Comparison of ENCODE assay signal across 24 mouse cellular contexts in genomic region chr1:190962760-190963159, GRCm38 (mm10). TPM values are rescaled to one million over a fixed set of nuclear protein-coding genes. Genes with fewer than 3 reads are reported as not detected.
DNase-seq lines count a peak whose midpoint lies in the region; ATAC-seq lines count a peak whose summit lies in the region.
"Had no signal": no experiment of that assay in that cellular context is flagged by ENCODE, and none has a peak within 500 bp of the region (broad histone marks: within the 10 kb centered on the region; RNA-seq: fewer than 3 reads in every experiment).

No protein-coding gene starts in this region.

- peak; percentile 45; the same call in 1 of the 2 replicates for ATAC-seq in liver, embryonic 12.5 days
- ATAC-seq in liver, embryonic 11.5 days (replicated peaks; ENCODE audit: low FRiP score), result no peak
- ATAC-seq in midbrain, embryonic 13.5 days, result peak; percentile 45; the same call in 1 of the 2 replicates
- no peak for ATAC-seq in midbrain, embryonic 16.5 days
- 0 out of 2 replicates have a peak, but pooled peaks have one; percentile 35 for ATAC-seq in embryonic facial prominence, embryonic 13.5 days (ENCODE audit: insufficient number of reproducible peaks, insufficient read depth, low FRiP score, low TSS enrichment, low read depth)
- ATAC-seq: CD4-positive, CD25-positive, alpha-beta regulatory T cell, adult 4 months; forebrain, embryonic 13.5 days; hindbrain, embryonic 16.5 days had no signal

- H3K36me3 ChIP-seq in liver, embryonic 12.5 days, result no peaks in the 10 kb centered on the region; the same call in 1 of the 2 replicates
- no peaks in the 10 kb centered on the region for H3K36me3 ChIP-seq in liver, embryonic 11.5 days (ENCODE audit: control insufficient read depth, insufficient read depth, low read length)
- H3K36me3 ChIP-seq in midbrain, embryonic 13.5 days, result peaks cover 96% of the 10 kb centered on the region
- peaks cover 40% of the 10 kb centered on the region for H3K36me3 ChIP-seq in midbrain, embryonic 16.5 days (ENCODE audit: control insufficient read depth, insufficient read depth, low read length)
- peaks cover 93% of the 10 kb centered on the region for H3K36me3 ChIP-seq in embryonic facial prominence, embryonic 13.5 days

- no peaks in the 10 kb centered on the region; the same call in 1 of the 2 replicates for H3K27me3 ChIP-seq in liver, embryonic 12.5 days (replicated peaks)
- H3K27me3 ChIP-seq in liver, embryonic 11.5 days (replicated peaks; ENCODE audit: control insufficient read depth, insufficient read depth, low read length), result no peaks in the 10 kb centered on the region
- H3K27me3 ChIP-seq in midbrain, embryonic 13.5 days, result no peaks in the 10 kb centered on the region
- no peaks in the 10 kb centered on the region for H3K27me3 ChIP-seq in midbrain, embryonic 16.5 days (ENCODE audit: control insufficient read depth, insufficient read depth, low read depth, low read length)
- no peaks in the 10 kb centered on the region for H3K27me3 ChIP-seq in embryonic facial prominence, embryonic 13.5 days
- H3K27me3 ChIP-seq: forebrain, embryonic 13.5 days; heart, embryonic 12.5 days; heart, embryonic 15.5 days; hindbrain, embryonic 13.5 days had no signal

- 70% methylated on average over 3 of the region's 3 CpGs for WGBS in liver, embryonic 12.5 days (ENCODE audit: insufficient replicate concordance)
- WGBS in liver, embryonic 11.5 days, result 95% methylated on average over 3 of the region's 3 CpGs
- 98% methylated on average over 3 of the region's 3 CpGs for WGBS in midbrain, embryonic 13.5 days
- 90% methylated on average over 3 of the region's 3 CpGs for WGBS in midbrain, embryonic 16.5 days
- WGBS in embryonic facial prominence, embryonic 13.5 days, result 90% methylated on average over 3 of the region's 3 CpGs

- no peaks in the 10 kb centered on the region for H3K9me3 ChIP-seq in liver, embryonic 12.5 days (replicated peaks)
- no peaks in the 10 kb centered on the region for H3K9me3 ChIP-seq in liver, embryonic 11.5 days (ENCODE audit: control insufficient read depth, low read length)
- H3K9me3 ChIP-seq in midbrain, embryonic 13.5 days, result no peaks in the 10 kb centered on the region
- no peaks in the 10 kb centered on the region for H3K9me3 ChIP-seq in midbrain, embryonic 16.5 days (replicated peaks; ENCODE audit: control insufficient read depth, low read length, poor library complexity, severe bottlenecking)
- no peaks in the 10 kb centered on the region for H3K9me3 ChIP-seq in embryonic facial prominence, embryonic 13.5 days
- H3K9me3 ChIP-seq: forebrain, embryonic 10.5 days; forebrain, embryonic 13.5 days; heart, embryonic 12.5 days; heart, embryonic 15.5 days; hindbrain, embryonic 10.5 days; hindbrain, embryonic 13.5 days had no signal

- DNase-seq in liver, embryonic 11.5 days (ENCODE audit: low spot score), result no peak
- no peak for DNase-seq in thymus, postnatal 4 days
- DNase-seq: adrenal gland, adult 2 months; adrenal gland, postnatal 14 days; cerebellum, adult 11 months; cerebellum, adult 2 months; cerebellum, adult 9-11 months; cerebellum, postnatal 25 days; gastrocnemius, postnatal 25 days; heart, adult 18-20 months; heart, postnatal 10 days; heart, postnatal 36 days had no signal

- peaks cover 13% of the 10 kb centered on the region for H3K4me1 ChIP-seq in liver, embryonic 12.5 days
- H3K4me1 ChIP-seq in liver, embryonic 11.5 days (replicated peaks; ENCODE audit: control insufficient read depth, insufficient read depth, low read length), result no peaks in the 10 kb centered on the region
- H3K4me1 ChIP-seq in midbrain, embryonic 13.5 days (replicated peaks), result no peaks in the 10 kb centered on the region
- H3K4me1 ChIP-seq in midbrain, embryonic 16.5 days (ENCODE audit: control insufficient read depth, insufficient read depth, low read length), result no peaks in the 10 kb centered on the region
- H3K4me1 ChIP-seq in embryonic facial prominence, embryonic 13.5 days, result no peaks in the 10 kb centered on the region
- H3K4me1 ChIP-seq: forebrain, embryonic 10.5 days; forebrain, embryonic 13.5 days; hindbrain, embryonic 10.5 days; hindbrain, embryonic 13.5 days had no signal

- no peak overlapping the region for H3K27ac ChIP-seq in liver, embryonic 12.5 days
- no peak overlapping the region for H3K27ac ChIP-seq in liver, embryonic 11.5 days (ENCODE audit: low read depth, low read length)
- no peak overlapping the region for H3K27ac ChIP-seq in midbrain, embryonic 13.5 days
- H3K27ac ChIP-seq in midbrain, embryonic 16.5 days (ENCODE audit: low read length), result no peak overlapping the region
- H3K27ac ChIP-seq in embryonic facial prominence, embryonic 13.5 days, result no peak overlapping the region
- H3K27ac ChIP-seq: forebrain, embryonic 10.5 days; forebrain, embryonic 13.5 days; heart, embryonic 15.5 days; hindbrain, embryonic 10.5 days; hindbrain, embryonic 13.5 days had no signal

- no peak overlapping the region for H3K4me3 ChIP-seq in liver, embryonic 12.5 days
- H3K4me3 ChIP-seq in liver, embryonic 11.5 days (ENCODE audit: low read depth, low read length), result no peak overlapping the region
- H3K4me3 ChIP-seq in midbrain, embryonic 13.5 days (replicated peaks), result no peak overlapping the region
- no peak overlapping the region for H3K4me3 ChIP-seq in midbrain, embryonic 16.5 days (ENCODE audit: low read depth, low read length)
- no peak overlapping the region for H3K4me3 ChIP-seq in embryonic facial prominence, embryonic 13.5 days
- H3K4me3 ChIP-seq: forebrain, embryonic 10.5 days; forebrain, embryonic 13.5 days; heart, embryonic 12.5 days; heart, embryonic 15.5 days; hindbrain, embryonic 10.5 days; hindbrain, embryonic 13.5 days had no signal

- H3K9ac ChIP-seq in liver, embryonic 12.5 days, result no peak overlapping the region
- H3K9ac ChIP-seq in liver, embryonic 11.5 days (ENCODE audit: low read depth, low read length), result no peak overlapping the region
- H3K9ac ChIP-seq in midbrain, embryonic 13.5 days (replicated peaks), result no peak overlapping the region
- no peak overlapping the region for H3K9ac ChIP-seq in midbrain, embryonic 16.5 days (ENCODE audit: low read depth, low read length)
- H3K9ac ChIP-seq in embryonic facial prominence, embryonic 13.5 days, result no peak overlapping the region
- H3K9ac ChIP-seq: forebrain, embryonic 13.5 days; heart, embryonic 12.5 days; heart, embryonic 15.5 days; hindbrain, embryonic 13.5 days had no signal

- no peak overlapping the region for H3K4me2 ChIP-seq in liver, embryonic 12.5 days
- H3K4me2 ChIP-seq in liver, embryonic 11.5 days, result no peak overlapping the region
- no peak overlapping the region for H3K4me2 ChIP-seq in midbrain, embryonic 13.5 days (replicated peaks)
- H3K4me2 ChIP-seq in midbrain, embryonic 16.5 days (ENCODE audit: low read length), result no peak overlapping the region
- H3K4me2 ChIP-seq in embryonic facial prominence, embryonic 13.5 days, result no peak overlapping the region
- H3K4me2 ChIP-seq: forebrain, embryonic 13.5 days; heart, embryonic 12.5 days; heart, embryonic 15.5 days; hindbrain, embryonic 13.5 days had no signal

RNA-seq across cellular contexts. Expression of gene Vash2, which starts 16.3 kb away (rescaled TPM):
- 3.9 and 4.0 TPM in 2 replicates for polyA plus RNA-seq in liver, embryonic 12.5 days (2016; fragmentation: Nextera tagmentation; extraction: Ambion mirVana)
- 12.8 and 14.2 TPM in 2 replicates for polyA plus RNA-seq in liver, embryonic 11.5 days (2014; fragmentation: Nextera tagmentation; extraction: Ambion mirVana)
- 77.2 and 77.5 TPM in 2 replicates for polyA plus RNA-seq in midbrain, embryonic 13.5 days (2015; fragmentation: Nextera tagmentation; extraction: Ambion mirVana)
- polyA plus RNA-seq in midbrain, embryonic 16.5 days (2015; fragmentation: Nextera tagmentation; extraction: Ambion mirVana), result 83.8 and 86.5 TPM in 2 replicates
- polyA plus RNA-seq in embryonic facial prominence, embryonic 13.5 days (2015; fragmentation: Nextera tagmentation; extraction: Ambion mirVana), result 54.3 and 54.7 TPM in 2 replicates

RNA-seq across cellular contexts. Expression of gene Angel2, which starts 37.8 kb away (rescaled TPM):
- 21.4 and 23.6 TPM in 2 replicates for polyA plus RNA-seq in liver, embryonic 12.5 days (2016; fragmentation: Nextera tagmentation; extraction: Ambion mirVana)
- 32.1 and 34.1 TPM in 2 replicates for polyA plus RNA-seq in liver, embryonic 11.5 days (2014; fragmentation: Nextera tagmentation; extraction: Ambion mirVana)
- polyA plus RNA-seq in midbrain, embryonic 13.5 days (2015; fragmentation: Nextera tagmentation; extraction: Ambion mirVana), result 57.7 and 64.0 TPM in 2 replicates
- polyA plus RNA-seq in midbrain, embryonic 16.5 days (2015; fragmentation: Nextera tagmentation; extraction: Ambion mirVana), result 49.0 and 50.4 TPM in 2 replicates
- polyA plus RNA-seq in embryonic facial prominence, embryonic 13.5 days (2015; fragmentation: Nextera tagmentation; extraction: Ambion mirVana), result 51.5 and 60.1 TPM in 2 replicates

RNA-seq across cellular contexts. Expression of gene Rps6kc1, which starts 51.2 kb away (rescaled TPM):
- 5.5 and 5.7 TPM in 2 replicates for polyA plus RNA-seq in liver, embryonic 12.5 days (2016; fragmentation: Nextera tagmentation; extraction: Ambion mirVana)
- 10.0 and 11.1 TPM in 2 replicates for polyA plus RNA-seq in liver, embryonic 11.5 days (2014; fragmentation: Nextera tagmentation; extraction: Ambion mirVana)
- polyA plus RNA-seq in midbrain, embryonic 13.5 days (2015; fragmentation: Nextera tagmentation; extraction: Ambion mirVana), result 28.8 and 28.9 TPM in 2 replicates
- polyA plus RNA-seq in midbrain, embryonic 16.5 days (2015; fragmentation: Nextera tagmentation; extraction: Ambion mirVana), result 32.7 and 34.8 TPM in 2 replicates
- 16.9 and 18.4 TPM in 2 replicates for polyA plus RNA-seq in embryonic facial prominence, embryonic 13.5 days (2015; fragmentation: Nextera tagmentation; extraction: Ambion mirVana)

Comparison
In these comparisons a context has a peak if more than half of its experiments do, and no peak if none do; other contexts are left out.
1. ATAC-seq: peak in liver, embryonic 12.5 days (single experiment), midbrain, embryonic 13.5 days (single experiment) and embryonic facial prominence, embryonic 13.5 days (single experiment); none in liver, embryonic 11.5 days (single experiment) and midbrain, embryonic 16.5 days (single experiment).